Mouse (Mus musculus): Measurements from ENCODE around the gene Slc25a33. TPM values are rescaled to one million over a fixed set of nuclear protein-coding genes. Genes with fewer than 3 reads are reported as not detected.
A peak's percentile ranks its signal among the peaks of the same experiment; 100 is the strongest.

Gene Slc25a33
- polyA plus RNA-seq, 1 experiment from 2014 or later = 10.7 TPM

DNA sequence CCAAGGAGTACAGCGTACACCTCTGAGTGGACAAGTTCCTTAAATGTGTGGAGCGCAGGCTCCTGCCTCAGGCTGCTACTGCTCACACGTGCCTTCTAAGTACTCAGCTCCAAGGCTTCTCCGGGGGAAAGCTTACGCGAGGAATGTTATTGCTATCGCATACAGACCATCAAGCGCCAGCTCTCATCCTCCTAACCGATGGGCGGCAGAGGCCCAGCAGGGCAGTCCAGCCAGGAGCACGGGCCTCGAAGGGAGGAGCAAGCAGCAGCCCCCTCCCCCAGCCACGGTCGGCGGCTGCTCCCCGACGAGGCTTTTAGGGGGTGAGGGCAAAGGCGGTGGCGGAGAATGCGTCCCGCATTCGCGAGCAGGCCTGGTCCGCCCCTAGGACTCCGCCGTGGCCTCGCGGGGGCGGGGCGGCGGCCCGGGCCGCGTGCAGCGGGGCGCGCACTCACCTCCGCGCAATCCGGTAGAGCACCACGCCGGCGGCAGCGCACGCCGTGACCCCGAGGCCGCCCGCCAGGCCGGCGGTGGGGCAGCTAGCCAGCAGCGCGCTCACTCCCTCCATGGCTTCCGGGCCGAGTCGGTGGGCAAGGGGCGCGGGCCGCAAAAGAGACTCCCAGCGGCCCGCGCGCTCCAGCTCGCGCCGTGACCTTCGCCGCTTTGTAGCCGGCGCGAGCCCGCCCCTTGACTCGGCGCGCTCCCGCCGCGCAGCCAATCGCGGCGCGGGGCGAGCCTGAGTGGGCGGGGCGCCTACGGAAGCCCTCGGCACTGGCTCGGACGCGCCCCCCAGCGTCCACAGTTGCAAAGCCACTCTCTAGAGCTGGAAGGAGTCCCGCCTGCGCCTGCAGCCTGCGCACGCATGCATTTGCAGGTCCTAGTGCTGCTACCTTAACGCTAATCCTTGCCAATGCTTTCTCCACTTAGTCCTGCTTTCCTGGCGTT lies 36.4 kb downstream of the Slc25a33 start, which contains the start of gene Tmem201:
Tmem201 (minus strand) TSS at position 662 of the 942 bp plus-strand sequence.
- peak within 1 kb of the TSS; percentile 77 for H3K9ac ChIP-seq (ENCODE audit: low read depth, low read length)
- ATAC-seq (ENCODE audit: low read depth) = peak; percentile 92
- H3K4me1 ChIP-seq (ENCODE audit: control insufficient read depth, low read depth, low read length) = peaks cover 26% of the 10 kb centered on the region
- peak within 1 kb of the TSS; percentile 45; the same call in 1 of the 2 replicates for H3K27ac ChIP-seq (ENCODE audit: low read length)
- WGBS (ENCODE audit: insufficient replicate concordance) = under 1% methylated on average over 95 of the region's 97 CpGs
- H3K9me3 ChIP-seq (replicated peaks; ENCODE audit: control insufficient read depth, low read length) = no peaks in the 10 kb centered on the region
- peak within 1 kb of the TSS; percentile 99 for H3K4me2 ChIP-seq (ENCODE audit: low read depth, low read length)
- H3K27me3 ChIP-seq (ENCODE audit: control insufficient read depth, insufficient read depth, low read depth, low read length) = no peaks in the 10 kb centered on the region
- H3K36me3 ChIP-seq (ENCODE audit: control insufficient read depth, insufficient read depth) = no peaks in the 10 kb centered on the region
- peak within 1 kb of the TSS; percentile 78 for H3K4me3 ChIP-seq (ENCODE audit: low read depth, low read length)

DNA sequence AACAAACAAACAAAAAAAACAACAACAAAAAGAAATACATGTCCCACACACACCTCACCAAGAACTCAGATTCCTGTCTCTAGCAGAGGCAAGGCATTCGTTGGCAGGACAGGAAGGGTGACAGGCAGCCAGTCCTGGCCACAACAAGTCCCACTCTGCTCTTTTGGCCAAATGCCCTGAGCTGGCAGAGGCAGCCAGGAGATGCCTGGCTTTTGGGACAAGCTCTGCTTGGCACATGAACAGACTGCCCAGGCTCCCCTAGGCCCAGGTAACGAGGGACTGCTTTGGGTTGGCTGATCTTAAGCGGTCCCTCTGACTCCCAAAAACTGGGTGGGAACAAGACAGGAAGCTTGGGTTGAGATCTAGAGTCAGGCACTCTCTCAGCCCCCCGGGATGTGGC lies 37.5 kb downstream of the Slc25a33 start:
- ATAC-seq (ENCODE audit: low read depth) = no peak
- H3K4me3 ChIP-seq (ENCODE audit: low read depth, low read length) = peak overlapping the region; percentile 78
- no peaks in the 10 kb centered on the region for H3K36me3 ChIP-seq (ENCODE audit: control insufficient read depth, insufficient read depth)
- peaks cover 30% of the 10 kb centered on the region for H3K4me1 ChIP-seq (ENCODE audit: control insufficient read depth, low read depth, low read length)
- H3K27ac ChIP-seq (ENCODE audit: low read length) = no peak overlapping the region
- no peaks in the 10 kb centered on the region for H3K9me3 ChIP-seq (replicated peaks; ENCODE audit: control insufficient read depth, low read length)
- peak overlapping the region; percentile 77 for H3K9ac ChIP-seq (ENCODE audit: low read depth, low read length)
- WGBS (ENCODE audit: insufficient replicate concordance) = 27% methylated on average over 4 of the region's 4 CpGs
- peak overlapping the region; percentile 99 for H3K4me2 ChIP-seq (ENCODE audit: low read depth, low read length)
- no peaks in the 10 kb centered on the region for H3K27me3 ChIP-seq (ENCODE audit: control insufficient read depth, insufficient read depth, low read depth, low read length)

DNA sequence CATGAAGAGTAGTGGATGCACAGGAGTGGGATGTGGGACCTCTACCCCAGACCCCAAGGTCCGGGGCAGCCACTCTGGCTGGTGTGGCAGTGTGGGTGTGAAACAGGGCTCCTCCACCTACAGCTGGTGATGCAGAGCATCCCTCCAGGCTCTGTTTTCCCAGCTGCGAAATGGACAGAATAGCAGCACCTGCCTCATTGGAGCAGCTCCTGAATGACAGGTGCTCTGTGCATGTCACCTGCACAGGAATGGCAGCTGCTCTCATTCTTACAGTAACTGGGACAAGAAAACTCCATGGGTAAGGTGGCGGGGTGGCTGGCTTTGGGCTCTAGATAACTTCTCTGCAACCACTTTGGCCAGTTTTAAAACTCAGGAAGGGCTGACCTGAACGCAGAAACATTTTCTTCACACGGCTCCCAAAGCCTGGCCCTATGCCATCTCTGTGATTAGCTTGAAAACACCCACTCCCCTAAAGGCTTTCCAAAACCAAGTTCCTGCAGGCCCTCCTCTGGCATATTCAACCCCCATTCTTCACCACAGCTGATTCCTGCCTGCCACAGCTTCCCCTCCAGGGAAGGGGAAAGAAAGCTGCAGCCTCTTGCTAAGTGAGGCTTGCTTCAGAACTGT lies 38.3 kb downstream of the Slc25a33 start:
- no peak overlapping the region for H3K27ac ChIP-seq (ENCODE audit: low read length)
- no peak for ATAC-seq (ENCODE audit: low read depth)
- H3K27me3 ChIP-seq (ENCODE audit: control insufficient read depth, insufficient read depth, low read depth, low read length) = no peaks in the 10 kb centered on the region
- no peak overlapping the region for H3K4me2 ChIP-seq (ENCODE audit: low read depth, low read length)
- H3K36me3 ChIP-seq (ENCODE audit: control insufficient read depth, insufficient read depth) = no peaks in the 10 kb centered on the region
- H3K9ac ChIP-seq (ENCODE audit: low read depth, low read length) = no peak overlapping the region
- no peaks in the 10 kb centered on the region for H3K9me3 ChIP-seq (replicated peaks; ENCODE audit: control insufficient read depth, low read length)
- WGBS (ENCODE audit: insufficient replicate concordance) = 65% methylated on average over 5 of the region's 5 CpGs
- peaks cover 30% of the 10 kb centered on the region for H3K4me1 ChIP-seq (ENCODE audit: control insufficient read depth, low read depth, low read length)
- no peak overlapping the region for H3K4me3 ChIP-seq (ENCODE audit: low read depth, low read length)

DNA sequence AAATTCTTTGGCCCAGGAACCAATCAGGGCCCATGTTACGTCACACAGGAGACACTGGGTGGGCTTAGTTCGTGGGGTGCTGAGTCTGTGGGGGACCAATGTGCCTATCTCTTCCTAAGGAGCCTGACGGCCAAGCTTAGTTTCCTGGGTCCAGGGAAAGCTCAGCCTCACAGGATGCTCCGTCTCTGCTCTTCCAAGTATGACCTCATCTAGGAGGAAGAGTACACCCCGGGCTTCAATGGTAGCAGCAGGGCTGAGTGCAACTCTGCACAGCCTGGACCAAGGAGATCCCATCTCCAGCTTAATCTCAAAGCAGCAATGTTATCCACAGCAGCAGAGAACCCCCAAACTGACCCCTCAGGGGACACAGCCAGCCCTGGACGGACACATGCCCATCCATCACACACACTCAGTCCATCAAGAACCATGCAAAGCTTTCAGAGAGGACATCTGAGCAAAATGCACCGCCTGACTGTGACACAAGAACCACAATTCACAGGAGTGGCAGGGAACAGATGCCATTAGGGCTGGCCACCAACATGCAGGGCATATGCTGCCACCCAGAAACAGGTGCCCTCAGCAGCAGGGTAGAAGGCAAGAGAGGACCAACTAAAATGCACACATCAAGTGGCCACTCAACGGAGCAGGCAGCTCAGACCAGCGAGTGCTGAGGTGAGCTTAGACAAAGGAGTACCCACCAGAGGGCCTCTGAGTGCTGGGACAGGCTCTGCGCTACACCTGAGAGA lies 39.2 kb downstream of the Slc25a33 start:
- H3K4me2 ChIP-seq (ENCODE audit: low read depth, low read length) = no peak overlapping the region
- no peak overlapping the region for H3K27ac ChIP-seq (ENCODE audit: low read length)
- H3K9me3 ChIP-seq (replicated peaks; ENCODE audit: control insufficient read depth, low read length) = no peaks in the 10 kb centered on the region
- H3K4me3 ChIP-seq (ENCODE audit: low read depth, low read length) = no peak overlapping the region
- WGBS (ENCODE audit: insufficient replicate concordance) = 72% methylated on average over 10 of the region's 10 CpGs
- no peak overlapping the region for H3K9ac ChIP-seq (ENCODE audit: low read depth, low read length)
- peaks cover 30% of the 10 kb centered on the region for H3K4me1 ChIP-seq (ENCODE audit: control insufficient read depth, low read depth, low read length)
- H3K36me3 ChIP-seq (ENCODE audit: control insufficient read depth, insufficient read depth) = no peaks in the 10 kb centered on the region
- ATAC-seq (ENCODE audit: low read depth) = no peak
- H3K27me3 ChIP-seq (ENCODE audit: control insufficient read depth, insufficient read depth, low read depth, low read length) = no peaks in the 10 kb centered on the region

DNA sequence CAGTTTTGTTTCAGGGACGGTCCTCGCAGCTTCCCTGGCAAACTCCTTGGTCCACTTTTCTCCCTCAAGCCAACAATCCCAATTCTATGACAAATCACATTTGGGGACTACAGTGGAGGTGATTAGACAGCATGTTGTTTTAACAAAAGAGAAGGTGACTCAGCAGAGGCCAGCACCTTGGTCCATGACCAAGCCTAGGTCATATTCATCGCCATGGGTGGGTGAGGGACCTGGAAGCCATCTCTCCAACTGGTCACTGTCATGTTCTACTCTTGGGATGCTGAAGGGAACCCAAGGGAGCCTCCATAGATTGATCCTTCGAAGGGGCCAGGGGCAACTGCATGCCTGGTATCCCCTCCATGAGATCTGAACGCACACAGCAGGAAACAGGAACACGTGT lies 39.8 kb downstream of the Slc25a33 start:
- Histone ChIP-seq H3K27me3 (ENCODE audit: control insufficient read depth, insufficient read depth, low read depth, low read length) (no peaks in the 10 kb centered on the region), H3K9me3 (replicated peaks; ENCODE audit: control insufficient read depth, low read length) (no peaks in the 10 kb centered on the region), H3K27ac (ENCODE audit: low read length) (no peak overlapping the region), H3K9ac (ENCODE audit: low read depth, low read length) (no peak overlapping the region), H3K4me1 (ENCODE audit: control insufficient read depth, low read depth, low read length) (peaks cover 30% of the 10 kb centered on the region), H3K36me3 (ENCODE audit: control insufficient read depth, insufficient read depth) (no peaks in the 10 kb centered on the region), H3K4me3 (ENCODE audit: low read depth, low read length) (no peak overlapping the region), H3K4me2 (ENCODE audit: low read depth, low read length) (no peak overlapping the region)
- ATAC-seq (ENCODE audit: low read depth) = no peak
- WGBS (ENCODE audit: insufficient replicate concordance) = 70% methylated on average over 6 of the region's 6 CpGs

DNA sequence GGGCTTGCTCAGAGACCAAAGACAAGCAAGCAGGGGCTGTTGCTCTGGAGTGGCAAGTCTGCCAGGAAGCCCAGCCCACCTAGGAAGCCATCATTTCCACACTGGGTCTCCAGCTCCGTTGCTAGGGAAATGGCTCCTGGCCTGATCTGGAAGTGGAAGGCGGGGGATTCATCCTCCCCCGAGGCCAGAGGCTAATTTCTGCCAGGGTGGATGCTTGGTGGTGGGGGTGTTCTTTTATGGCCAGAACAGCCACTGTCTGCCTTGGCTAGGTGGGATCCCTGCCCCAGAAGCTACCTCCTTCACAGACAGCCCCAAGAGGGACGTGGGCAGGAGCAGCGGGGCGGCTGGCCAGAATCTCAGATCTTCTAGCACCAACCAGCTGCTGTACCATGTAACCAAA lies 40.3 kb downstream of the Slc25a33 start:
- Histone ChIP-seq H3K4me3 (ENCODE audit: low read depth, low read length) (no peak overlapping the region), H3K27ac (ENCODE audit: low read length) (no peak overlapping the region), H3K9ac (ENCODE audit: low read depth, low read length) (no peak overlapping the region), H3K4me2 (ENCODE audit: low read depth, low read length) (no peak overlapping the region), H3K27me3 (ENCODE audit: control insufficient read depth, insufficient read depth, low read depth, low read length) (no peaks in the 10 kb centered on the region), H3K9me3 (replicated peaks; ENCODE audit: control insufficient read depth, low read length) (no peaks in the 10 kb centered on the region), H3K4me1 (ENCODE audit: control insufficient read depth, low read depth, low read length) (peaks cover 30% of the 10 kb centered on the region), H3K36me3 (ENCODE audit: control insufficient read depth, insufficient read depth) (0 out of 2 replicates have a peak, but pooled peaks cover 3% of the 10 kb centered on the region)
- ATAC-seq (ENCODE audit: low read depth) = no peak
- 66% methylated on average over 6 of the region's 6 CpGs for WGBS (ENCODE audit: insufficient replicate concordance)

DNA sequence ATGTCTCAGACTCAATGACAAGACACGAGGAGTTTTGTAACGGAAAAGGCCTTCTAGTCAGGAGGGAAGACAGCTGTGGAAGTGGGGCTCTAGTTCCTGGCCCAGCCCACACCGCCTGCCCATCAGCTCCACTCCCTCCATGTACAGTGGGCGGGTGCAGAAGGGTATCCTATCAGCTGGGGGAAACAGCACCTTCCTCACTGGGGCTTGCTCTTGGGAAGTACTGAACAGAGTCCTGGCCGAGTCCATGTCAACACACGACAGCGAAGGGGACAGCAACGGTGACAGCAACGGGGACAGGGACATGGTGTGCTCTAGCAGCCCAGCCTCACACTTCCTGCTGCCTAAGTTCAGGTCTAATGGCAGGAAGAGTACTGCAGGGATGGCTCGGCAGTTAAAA lies 41.3 kb downstream of the Slc25a33 start:
- peaks cover 30% of the 10 kb centered on the region for H3K4me1 ChIP-seq (ENCODE audit: control insufficient read depth, low read depth, low read length)
- H3K4me3 ChIP-seq (ENCODE audit: low read depth, low read length) = no peak overlapping the region
- 0 out of 2 replicates have a peak, but pooled peaks cover 3% of the 10 kb centered on the region for H3K36me3 ChIP-seq (ENCODE audit: control insufficient read depth, insufficient read depth)
- no peak for ATAC-seq (ENCODE audit: low read depth)
- no peak overlapping the region for H3K4me2 ChIP-seq (ENCODE audit: low read depth, low read length)
- 25% methylated on average over 10 of the region's 10 CpGs for WGBS (ENCODE audit: insufficient replicate concordance)
- no peak overlapping the region for H3K27ac ChIP-seq (ENCODE audit: low read length)
- H3K9ac ChIP-seq (ENCODE audit: low read depth, low read length) = no peak overlapping the region
- no peaks in the 10 kb centered on the region for H3K27me3 ChIP-seq (ENCODE audit: control insufficient read depth, insufficient read depth, low read depth, low read length)
- no peaks in the 10 kb centered on the region for H3K9me3 ChIP-seq (replicated peaks; ENCODE audit: control insufficient read depth, low read length)

DNA sequence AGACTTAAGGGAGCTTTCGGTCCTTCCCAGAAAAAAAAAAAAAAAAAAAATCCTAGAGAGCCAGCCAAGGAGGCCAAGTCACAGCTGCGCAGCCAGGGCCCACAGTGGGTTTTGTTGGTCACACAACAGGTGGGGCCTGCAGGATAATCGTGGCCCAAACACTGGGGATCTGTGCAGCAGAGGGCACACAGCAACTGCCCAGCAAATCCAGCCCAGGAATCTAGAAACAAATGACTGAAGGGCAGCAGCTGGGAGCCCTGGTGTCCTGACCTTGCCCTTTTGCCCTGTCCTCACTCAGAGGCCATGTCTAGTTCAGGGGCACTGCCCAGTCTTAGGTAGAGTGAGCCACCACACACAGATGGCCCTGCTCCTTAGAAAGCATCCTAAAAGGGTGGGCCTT lies 41.8 kb downstream of the Slc25a33 start:
- H3K27me3 ChIP-seq (ENCODE audit: control insufficient read depth, insufficient read depth, low read depth, low read length) = no peaks in the 10 kb centered on the region
- H3K9me3 ChIP-seq (replicated peaks; ENCODE audit: control insufficient read depth, low read length) = no peaks in the 10 kb centered on the region
- H3K4me3 ChIP-seq (ENCODE audit: low read depth, low read length) = no peak overlapping the region
- no peak overlapping the region for H3K27ac ChIP-seq (ENCODE audit: low read length)
- H3K4me1 ChIP-seq (ENCODE audit: control insufficient read depth, low read depth, low read length) = peaks cover 27% of the 10 kb centered on the region
- no peak overlapping the region for H3K9ac ChIP-seq (ENCODE audit: low read depth, low read length)
- ATAC-seq (ENCODE audit: low read depth) = no peak
- H3K36me3 ChIP-seq (ENCODE audit: control insufficient read depth, insufficient read depth) = 0 out of 2 replicates have a peak, but pooled peaks cover 3% of the 10 kb centered on the region
- no peak overlapping the region for H3K4me2 ChIP-seq (ENCODE audit: low read depth, low read length)
- WGBS (ENCODE audit: insufficient replicate concordance) = 64% methylated on average over 3 of the region's 3 CpGs

All from liver, embryonic 16.5 days (tissue).